Mouse (Mus musculus) kidney, embryonic 16.5 days (tissue): ENCODE data around the gene Nacc1. TPM values are rescaled to one million over a fixed set of nuclear protein-coding genes. Genes with fewer than 3 reads are reported as not detected.

Experiments used
- ATAC-seq: fragments of 200-750 bp; cut with Nextera tagmentation; 2 replicates; pipeline ENCODE4 v1.8.0; 2017; ENCODE audit warnings: moderate TSS enrichment; ENCODE audit not compliant: low FRiP score, low TSS enrichment
- H3K27ac ChIP-seq: fragments of 300-500 bp; sonication (generic); 2 replicates; pipeline ENCODE4 v1.5.1; 2014; ENCODE audit warnings: low read length
- H3K27me3 ChIP-seq: fragments of 300-500 bp; sonication (generic); 2 replicates; pipeline ENCODE4 v1.6.1; 2014; ENCODE audit warnings: low read length, control low read depth, mixed read lengths; ENCODE audit not compliant: insufficient read depth
- H3K36me3 ChIP-seq: fragments of 300-500 bp; sonication (generic); 2 replicates; pipeline ENCODE4 v1.6.1; 2014; ENCODE audit warnings: low read length, control low read depth, mixed read lengths; ENCODE audit not compliant: insufficient read depth
- H3K4me1 ChIP-seq: fragments of 300-500 bp; sonication (generic); 2 replicates; pipeline ENCODE4 v1.6.1; 2014; ENCODE audit warnings: low read length, control low read depth, mixed read lengths; ENCODE audit not compliant: insufficient read depth
- H3K4me2 ChIP-seq: fragments of 300-500 bp; sonication (generic); replicated peaks from 2 replicates; pipeline ENCODE4 v1.6.1; 2014; ENCODE audit warnings: low read depth, low read length
- H3K4me3 ChIP-seq: fragments of 300-500 bp; sonication (generic); 2 replicates; pipeline ENCODE4 v1.5.1; 2014; ENCODE audit warnings: mild to moderate bottlenecking, low read length
- H3K9ac ChIP-seq: fragments of 300-500 bp; sonication (generic); replicated peaks from 2 replicates; pipeline ENCODE4 v1.6.1; 2014; ENCODE audit warnings: low read length
- H3K9me3 ChIP-seq: fragments of 300-500 bp; sonication (generic); 2 replicates; pipeline ENCODE4 v1.6.1; 2016; ENCODE audit warnings: low read length, control low read depth
- WGBS: fragments of 180-500 bp; shearing (Covaris S2); extraction: QIAGEN DNeasy Blood & Tissue Kit; methylation state at CpG from one replicate; pipeline ENCODE4 v1.1.7; 2014; 5-methylcytosine and 5-hydroxymethylcytosine counted together
- polyA plus RNA-seq: library from polyadenylated mRNA; unstranded; fragments of >200 nt; fragmentation: Nextera tagmentation; extraction: Ambion mirVana; gene quantifications from 2 replicates; pipeline ENCODE4 v1.2.1, GENCODE M21; 2015

The Nacc1 gene
- polyA plus RNA-seq, 1 experiment from 2014 or later = 22.5 TPM

DNA sequence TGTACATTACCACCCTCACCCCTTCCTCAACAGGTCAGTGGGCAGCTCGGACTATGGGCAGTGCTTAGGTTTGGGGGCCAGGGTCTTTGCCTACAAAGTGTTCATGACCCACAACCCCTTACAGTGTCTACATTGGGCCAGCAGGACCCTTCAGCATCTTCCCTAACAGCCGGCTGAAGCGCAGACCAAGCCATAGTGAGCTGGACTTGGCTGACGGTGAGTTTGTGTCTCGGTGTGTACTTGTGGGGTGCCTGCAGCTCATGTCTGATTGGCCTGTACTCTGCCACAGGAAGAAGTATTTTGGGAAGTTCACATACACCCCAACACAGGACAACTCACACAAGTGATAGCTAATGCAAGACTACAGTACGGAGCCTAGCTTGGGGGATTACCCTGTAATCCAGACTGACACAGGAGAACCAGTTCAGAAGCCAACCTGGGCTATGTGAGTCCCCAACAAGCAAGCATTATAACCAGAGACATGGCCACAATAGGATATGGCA is 15.4 kb upstream of the Nacc1 start:
- WGBS = 77% methylated on average over 6 of the region's 6 CpGs
- Histone ChIP-seq H3K9ac (no peak overlapping the region), H3K27me3 (peaks cover 65% of the 10 kb centered on the region), H3K27ac (no peak overlapping the region), H3K9me3 (no peaks in the 10 kb centered on the region), H3K36me3 (peaks cover 15% of the 10 kb centered on the region), H3K4me1 (peaks cover 48% of the 10 kb centered on the region), H3K4me2 (peak overlapping the region; percentile 52), H3K4me3 (peak overlapping the region; percentile 40)
- no peak for ATAC-seq

DNA sequence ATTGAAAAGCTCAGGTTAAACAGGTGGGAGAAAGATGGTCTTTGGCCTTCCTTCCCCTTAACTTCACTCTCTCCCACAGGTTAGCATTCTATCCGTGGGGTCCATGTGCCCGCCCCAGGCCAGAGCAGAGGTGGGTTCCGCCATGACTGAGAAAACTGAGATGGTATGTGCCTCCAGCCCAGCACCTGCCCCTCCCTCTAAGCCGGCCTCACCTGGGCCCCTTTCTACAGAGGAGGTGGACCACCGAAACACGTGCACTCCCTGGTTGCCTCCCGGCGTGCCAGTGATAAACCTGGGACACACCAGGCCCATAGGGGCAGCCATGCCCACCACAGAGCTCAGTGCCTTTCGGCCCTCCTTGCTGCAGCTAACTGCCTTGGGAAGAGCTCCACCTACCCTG is 14.9 kb upstream of the Nacc1 start:
- H3K4me2 ChIP-seq = peak overlapping the region; percentile 52
- peaks cover 44% of the 10 kb centered on the region for H3K4me1 ChIP-seq
- no peak overlapping the region; the same call in 1 of the 2 replicates for H3K27ac ChIP-seq
- peak overlapping the region; percentile 40 for H3K4me3 ChIP-seq
- peaks cover 61% of the 10 kb centered on the region for H3K27me3 ChIP-seq
- ATAC-seq = no peak
- peak overlapping the region; percentile 33 for H3K9ac ChIP-seq
- peaks cover 20% of the 10 kb centered on the region for H3K36me3 ChIP-seq
- no peaks in the 10 kb centered on the region for H3K9me3 ChIP-seq
- WGBS = 74% methylated on average over 9 of the region's 9 CpGs

DNA sequence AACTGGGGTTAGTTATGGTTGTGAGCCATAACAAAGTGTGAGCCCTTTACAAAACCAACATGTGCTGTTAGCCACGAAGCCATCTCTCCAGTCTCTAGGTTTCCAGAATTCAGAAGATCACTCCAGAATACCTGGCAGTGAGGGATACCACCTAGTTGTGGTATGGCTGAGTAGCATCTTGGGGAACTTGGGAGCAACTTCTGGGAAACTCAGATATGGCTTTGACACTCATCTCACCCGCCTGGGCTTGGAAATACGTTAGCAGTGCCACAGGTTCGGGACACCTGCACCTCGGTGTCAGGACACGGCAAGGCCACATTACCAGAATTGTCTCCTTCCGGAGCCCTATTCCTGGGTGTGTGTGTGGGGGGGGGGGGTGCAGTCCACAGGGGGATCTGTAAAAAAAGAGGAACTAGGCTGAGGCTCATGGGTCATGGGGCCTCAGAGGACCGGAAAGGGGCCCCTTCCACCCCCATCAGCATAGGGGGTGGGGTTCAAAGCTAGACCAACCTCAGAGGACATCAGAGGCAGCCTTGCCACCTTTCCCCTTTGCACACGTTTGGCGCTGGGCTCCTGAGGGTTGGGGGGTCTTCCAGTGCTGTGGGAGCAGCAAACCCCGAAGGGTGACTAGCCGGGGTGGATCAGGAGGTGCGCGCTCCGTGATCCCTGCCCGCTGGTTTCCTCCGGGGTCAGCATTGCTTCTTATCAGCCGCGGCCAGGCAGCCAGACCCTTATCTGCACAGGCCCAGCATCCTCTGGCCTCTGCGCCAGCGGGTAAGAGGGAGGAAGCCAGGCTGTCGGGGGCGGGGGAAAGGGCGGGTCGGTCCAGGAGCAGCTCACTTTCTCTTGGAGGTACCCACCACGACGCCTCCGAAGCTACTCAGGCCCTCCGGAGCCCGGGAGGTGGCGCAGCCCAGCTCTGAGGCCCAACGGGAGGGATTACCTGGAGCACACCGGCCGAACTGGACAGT is 13.6 kb upstream of the Nacc1 start, which contains the start of gene Lyl1:
Gene Lyl1, plus strand, starts transcription at position 517 of the 971 bp plus-strand sequence.
- H3K9me3 ChIP-seq = no peaks in the 10 kb centered on the region
- peak; percentile 69 for ATAC-seq
- peaks cover 33% of the 10 kb centered on the region for H3K36me3 ChIP-seq
- peak within 1 kb of the TSS; percentile 52 for H3K4me2 ChIP-seq
- 9% methylated on average over 34 of the region's 34 CpGs for WGBS
- peak within 1 kb of the TSS; percentile 82 for H3K27ac ChIP-seq
- peaks cover 31% of the 10 kb centered on the region for H3K4me1 ChIP-seq
- peak within 1 kb of the TSS; percentile 40 for H3K4me3 ChIP-seq
- peak within 1 kb of the TSS; percentile 48 for H3K9ac ChIP-seq
- peaks cover 48% of the 10 kb centered on the region for H3K27me3 ChIP-seq

- peaks cover 29% of the 10 kb centered on the region for H3K4me1 ChIP-seq
- H3K9ac ChIP-seq = no peak overlapping the region
- no peak for ATAC-seq
- H3K4me3 ChIP-seq = no peak overlapping the region
- peaks cover 35% of the 10 kb centered on the region for H3K36me3 ChIP-seq
- no peaks in the 10 kb centered on the region for H3K9me3 ChIP-seq
- H3K4me2 ChIP-seq = no peak overlapping the region
- H3K27ac ChIP-seq = peak overlapping the region; percentile 70
- H3K27me3 ChIP-seq = peaks cover 46% of the 10 kb centered on the region
- 81% methylated on average over 5 of the region's 5 CpGs for WGBS
Observed at GRCm38 (mm10) chr8:84700526-84700925, 12.9 kb upstream of the Nacc1 start.

- Histone ChIP-seq H3K4me2 (no peak overlapping the region), H3K4me1 (peaks cover 22% of the 10 kb centered on the region), H3K9me3 (no peaks in the 10 kb centered on the region), H3K9ac (no peak overlapping the region), H3K27me3 (peaks cover 40% of the 10 kb centered on the region), H3K27ac (peak overlapping the region; percentile 72), H3K4me3 (no peak overlapping the region), H3K36me3 (peaks cover 40% of the 10 kb centered on the region)
- WGBS = 62% methylated on average over 7 of the region's 7 CpGs
- ATAC-seq = peak; percentile 32
Observed at GRCm38 (mm10) chr8:84699861-84700322, 12.2 kb upstream of the Nacc1 start.

DNA sequence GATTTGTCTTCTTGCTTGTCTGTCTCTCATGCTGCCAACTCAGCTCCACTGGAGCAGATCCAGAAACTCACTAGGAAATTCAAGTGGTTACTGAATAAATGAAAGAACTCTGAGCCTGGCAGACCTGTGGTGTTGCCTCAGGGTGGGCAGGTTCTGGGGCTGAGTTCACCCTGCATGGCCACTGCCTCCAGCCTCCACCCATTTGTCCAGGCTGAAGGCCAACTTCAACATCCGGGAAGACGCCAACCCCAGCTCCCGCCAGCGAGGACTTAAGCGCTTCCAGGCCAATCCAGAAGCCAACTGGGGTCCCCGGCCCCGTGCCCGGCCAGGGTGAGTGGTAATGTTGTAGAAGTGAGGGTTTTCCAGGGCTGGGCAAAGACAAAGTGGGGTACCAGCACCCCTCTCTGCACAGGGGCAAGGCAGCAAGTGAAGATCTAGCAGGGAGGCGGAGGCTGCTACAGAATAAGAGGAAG is 11.3 kb upstream of the Nacc1 start:
- Histone ChIP-seq H3K4me2 (no peak overlapping the region), H3K27ac (peak overlapping the region; percentile 72), H3K9me3 (no peaks in the 10 kb centered on the region), H3K27me3 (peaks cover 31% of the 10 kb centered on the region), H3K4me1 (peaks cover 15% of the 10 kb centered on the region), H3K4me3 (no peak overlapping the region), H3K36me3 (peaks cover 41% of the 10 kb centered on the region), H3K9ac (no peak overlapping the region)
- ATAC-seq = no peak
- 81% methylated on average over 9 of the region's 9 CpGs for WGBS

GRCm38 (mm10) chr8:84698288-84698687 is 10.6 kb upstream of the Nacc1 start:
- Histone ChIP-seq H3K4me1 (peaks cover 12% of the 10 kb centered on the region), H3K4me2 (no peak overlapping the region), H3K27ac (no peak overlapping the region), H3K36me3 (peaks cover 47% of the 10 kb centered on the region), H3K9ac (no peak overlapping the region), H3K9me3 (no peaks in the 10 kb centered on the region), H3K4me3 (no peak overlapping the region), H3K27me3 (peaks cover 24% of the 10 kb centered on the region)
- no peak for ATAC-seq
- WGBS = 91% methylated on average over 5 of the region's 5 CpGs

- Histone ChIP-seq H3K4me2 (no peak overlapping the region), H3K36me3 (peaks cover 55% of the 10 kb centered on the region), H3K27ac (no peak overlapping the region), H3K9me3 (no peaks in the 10 kb centered on the region), H3K4me3 (no peak overlapping the region), H3K4me1 (peaks cover 12% of the 10 kb centered on the region), H3K27me3 (peaks cover 16% of the 10 kb centered on the region), H3K9ac (no peak overlapping the region)
- WGBS = 92% methylated on average over 14 of the region's 14 CpGs
- no peak for ATAC-seq
Observed at GRCm38 (mm10) chr8:84697166-84698130, 9.8 kb upstream of the Nacc1 start.

- H3K27me3 ChIP-seq = no peaks in the 10 kb centered on the region
- peaks cover 9% of the 10 kb centered on the region; the same call in 1 of the 2 replicates for H3K4me1 ChIP-seq
- H3K4me3 ChIP-seq = no peak overlapping the region
- no peak overlapping the region for H3K4me2 ChIP-seq
- H3K9me3 ChIP-seq = no peaks in the 10 kb centered on the region
- peaks cover 67% of the 10 kb centered on the region for H3K36me3 ChIP-seq
- no peak for ATAC-seq
- H3K9ac ChIP-seq = no peak overlapping the region
- H3K27ac ChIP-seq = no peak overlapping the region
- WGBS = 87% methylated on average over 6 of the region's 6 CpGs
Observed at GRCm38 (mm10) chr8:84695140-84695539, 7.5 kb upstream of the Nacc1 start.
